ENCODE assay signal across 8 mouse cellular contexts in genomic region chr11:120219916-120220522, GRCm38 (mm10). TPM values are rescaled to one million over a fixed set of nuclear protein-coding genes. Genes with fewer than 3 reads are reported as not detected.
A peak's percentile ranks its signal among the peaks of the same experiment; 100 is the strongest.
DNase-seq lines count a peak whose midpoint lies in the region; ATAC-seq and TF ChIP-seq lines count a peak whose summit lies in the region.

No protein-coding gene starts in this region.

- no peak overlapping the region for H3K9ac ChIP-seq in forebrain, embryonic 16.5 days (replicated peaks; ENCODE audit: low read depth, low read length)
- 0 out of 2 replicates have a peak overlapping the region, but pooled peaks have one; percentile 40 for H3K9ac ChIP-seq in embryonic facial prominence, embryonic 13.5 days
- no peak overlapping the region for H3K9ac ChIP-seq in midbrain, embryonic 12.5 days (replicated peaks)

- peak overlapping the region; percentile 12; the same call in 1 of the 2 replicates for H3K4me3 ChIP-seq in forebrain, embryonic 10.5 days
- no peak overlapping the region for H3K4me3 ChIP-seq in forebrain, embryonic 16.5 days (replicated peaks; ENCODE audit: low read length)
- no peak overlapping the region for H3K4me3 ChIP-seq in embryonic facial prominence, embryonic 13.5 days
- H3K4me3 ChIP-seq in kidney, adult 2 months (ENCODE audit: insufficient read depth, low read depth, low read length), result no peak overlapping the region
- no peak overlapping the region for H3K4me3 ChIP-seq in midbrain, embryonic 12.5 days

- no peak for DNase-seq in forebrain, embryonic 10.5 days (ENCODE audit: extremely low spot score, low spot score)
- peak; percentile 72 for DNase-seq in 416B (ENCODE audit: low read depth)
- peak; percentile 81 for DNase-seq in kidney, adult 2 months
- DNase-seq in layer of hippocampus, adult 11-12 months (ENCODE audit: low spot score), result no peak
- DNase-seq in left cerebral cortex, adult 11 months (ENCODE audit: low spot score), result no peak

- no peak for TF ChIP-seq POLR2A in kidney, adult 2 months (IDR thresholded peaks at IDR 0.05; ENCODE audit: low read depth, low read length)

- TF ChIP-seq CTCF in kidney, adult 2 months (conservative IDR thresholded peaks at IDR 0.05; ENCODE audit: insufficient read depth, insufficient read length, low read depth, low read length), result no peak

- no peaks in the 10 kb centered on the region for H3K9me3 ChIP-seq in forebrain, embryonic 10.5 days
- H3K9me3 ChIP-seq in forebrain, embryonic 16.5 days (ENCODE audit: control insufficient read depth, low read length), result no peaks in the 10 kb centered on the region
- H3K9me3 ChIP-seq in embryonic facial prominence, embryonic 13.5 days, result no peaks in the 10 kb centered on the region
- H3K9me3 ChIP-seq in midbrain, embryonic 12.5 days, result no peaks in the 10 kb centered on the region

- H3K4me1 ChIP-seq in forebrain, embryonic 10.5 days, result peaks cover 95% of the 10 kb centered on the region
- peaks cover 17% of the 10 kb centered on the region for H3K4me1 ChIP-seq in forebrain, embryonic 16.5 days (replicated peaks; ENCODE audit: control insufficient read depth, insufficient read depth, low read length)
- peaks cover 64% of the 10 kb centered on the region for H3K4me1 ChIP-seq in embryonic facial prominence, embryonic 13.5 days
- H3K4me1 ChIP-seq in kidney, adult 2 months (ENCODE audit: control insufficient read depth, insufficient read depth, low read length), result peaks cover 27% of the 10 kb centered on the region
- peaks cover 72% of the 10 kb centered on the region for H3K4me1 ChIP-seq in midbrain, embryonic 12.5 days

- peak overlapping the region; percentile 74 for H3K27ac ChIP-seq in forebrain, embryonic 10.5 days
- H3K27ac ChIP-seq in forebrain, embryonic 16.5 days (ENCODE audit: low read length), result no peak overlapping the region
- H3K27ac ChIP-seq in embryonic facial prominence, embryonic 13.5 days, result peak overlapping the region; percentile 69
- no peak overlapping the region for H3K27ac ChIP-seq in kidney, adult 2 months (ENCODE audit: insufficient read depth, low read depth, low read length)
- 0 out of 2 replicates have a peak overlapping the region, but pooled peaks have one; percentile 27 for H3K27ac ChIP-seq in midbrain, embryonic 12.5 days (replicated peaks)

- peaks cover 21% of the 10 kb centered on the region for H3K27me3 ChIP-seq in forebrain, embryonic 10.5 days (ENCODE audit: poor library complexity, severe bottlenecking)
- no peaks in the 10 kb centered on the region for H3K27me3 ChIP-seq in forebrain, embryonic 16.5 days (replicated peaks; ENCODE audit: control insufficient read depth, insufficient read depth, low read length)
- H3K27me3 ChIP-seq in embryonic facial prominence, embryonic 13.5 days, result no peaks in the 10 kb centered on the region
- H3K27me3 ChIP-seq in kidney, adult 2 months (replicated peaks; ENCODE audit: control insufficient read depth, insufficient read depth, low read length), result no peaks in the 10 kb centered on the region
- no peaks in the 10 kb centered on the region for H3K27me3 ChIP-seq in midbrain, embryonic 12.5 days

- no peak for ATAC-seq in forebrain, embryonic 16.5 days
- no peak for ATAC-seq in embryonic facial prominence, embryonic 13.5 days (ENCODE audit: insufficient number of reproducible peaks, insufficient read depth, low FRiP score, low TSS enrichment, low read depth)
- ATAC-seq in midbrain, embryonic 12.5 days (ENCODE audit: low FRiP score, low read depth), result no peak

- H3K4me2 ChIP-seq in forebrain, embryonic 16.5 days (ENCODE audit: low read length), result no peak overlapping the region
- peak overlapping the region; percentile 5; the same call in 1 of the 2 replicates for H3K4me2 ChIP-seq in embryonic facial prominence, embryonic 13.5 days
- H3K4me2 ChIP-seq in midbrain, embryonic 12.5 days (replicated peaks), result no peak overlapping the region

- no peaks in the 10 kb centered on the region for H3K36me3 ChIP-seq in forebrain, embryonic 10.5 days (replicated peaks)
- H3K36me3 ChIP-seq in forebrain, embryonic 16.5 days (ENCODE audit: control insufficient read depth, insufficient read depth), result no peaks in the 10 kb centered on the region
- H3K36me3 ChIP-seq in embryonic facial prominence, embryonic 13.5 days, result no peaks in the 10 kb centered on the region
- H3K36me3 ChIP-seq in kidney, adult 2 months (ENCODE audit: control insufficient read depth, insufficient read depth, low read length), result no peaks in the 10 kb centered on the region
- H3K36me3 ChIP-seq in midbrain, embryonic 12.5 days, result no peaks in the 10 kb centered on the region

- WGBS in forebrain, embryonic 10.5 days, result 57% methylated on average over 9 of the region's 9 CpGs
- 48% methylated on average over 9 of the region's 9 CpGs for WGBS in forebrain, embryonic 16.5 days
- 44% methylated on average over 9 of the region's 9 CpGs for WGBS in embryonic facial prominence, embryonic 13.5 days
- WGBS in kidney, adult 2 months, result 41% methylated on average over 9 of the region's 9 CpGs
- WGBS in midbrain, embryonic 12.5 days, result 53% methylated on average over 9 of the region's 9 CpGs

RNA-seq across cellular contexts. Expression of gene Bahcc1, which starts 12.7 kb away (rescaled TPM):
- polyA plus RNA-seq in forebrain, embryonic 10.5 days (2016; fragmentation: Nextera tagmentation; extraction: Ambion mirVana), result 13.7 and 16.1 TPM in 2 replicates
- 14.5 and 14.8 TPM in 2 replicates for polyA plus RNA-seq in forebrain, embryonic 16.5 days (2015; fragmentation: Nextera tagmentation; extraction: Ambion mirVana)
- 13.1 and 13.9 TPM in 2 replicates for polyA plus RNA-seq in embryonic facial prominence, embryonic 13.5 days (2015; fragmentation: Nextera tagmentation; extraction: Ambion mirVana)
- polyA plus RNA-seq in kidney, adult 2 months (2012; rRNA removed), result 8.0 and 9.2 TPM in 2 replicates
- 25.1 and 26.1 TPM in 2 replicates for polyA plus RNA-seq in midbrain, embryonic 12.5 days (2016; fragmentation: Nextera tagmentation; extraction: Ambion mirVana)

Comparison
In these comparisons a context has a peak if more than half of its experiments do, and no peak if none do; other contexts are left out.
1. H3K27ac ChIP-seq: peak in forebrain, embryonic 10.5 days (single experiment), embryonic facial prominence, embryonic 13.5 days (single experiment) and midbrain, embryonic 12.5 days (single experiment); none in forebrain, embryonic 16.5 days (single experiment) and kidney, adult 2 months (single experiment).
2. DNase-seq: peak in 416B (single experiment) and kidney, adult 2 months (single experiment); none in forebrain, embryonic 10.5 days (single experiment), layer of hippocampus, adult 11-12 months (single experiment) and left cerebral cortex, adult 11 months (single experiment).